Mouse (Mus musculus) erythroblast, embryonic 14.5 days (primary cell): ENCODE results near the gene Ddit4l. TPM values are rescaled to one million over a fixed set of nuclear protein-coding genes. Genes with fewer than 3 reads are reported as not detected.
"Not testable (repeated sequence)": the region's sequence is repeated elsewhere in the genome, so short reads cannot be mapped to it uniquely, and the experiment has no call there.

Experiments
- H3K27me3 ChIP-seq: 2 replicates; pipeline ENCODE4 v1.6.1; 2012; ENCODE audit warnings: inconsistent platforms; ENCODE audit not compliant: control insufficient read depth
- H3K36me3 ChIP-seq: 2 replicates; pipeline ENCODE4 v1.6.1; 2012; ENCODE audit warnings: mild to moderate bottlenecking, inconsistent platforms; ENCODE audit not compliant: control insufficient read depth
- H3K4me1 ChIP-seq: 2 replicates; pipeline ENCODE4 v1.6.1; 2012; ENCODE audit warnings: inconsistent platforms; ENCODE audit not compliant: control insufficient read depth
- H3K4me3 ChIP-seq: replicated peaks from 2 replicates; pipeline ENCODE3; 2012; ENCODE audit warnings: moderate library complexity, mild to moderate bottlenecking, inconsistent platforms
- H3K9me3 ChIP-seq: 2 replicates; pipeline ENCODE4 v1.6.1; 2012; ENCODE audit warnings: low read length, inconsistent platforms, mixed read lengths; ENCODE audit not compliant: control insufficient read depth
- GATA1 ChIP-seq: IDR thresholded peaks from 2 replicates; pipeline ENCODE4 v1.6.1; 2012; ENCODE audit warnings: low read length, inconsistent platforms, mixed read lengths
- TAL1 ChIP-seq: IDR thresholded peaks from 3 replicates; pipeline ENCODE4 v1.6.1; 2012; ENCODE audit warnings: low read length, inconsistent platforms, mixed read lengths
- polyA plus RNA-seq: library from polyadenylated mRNA; stranded (reverse); fragments of >175 nt; gene quantifications from 2 replicates; pipeline ENCODE4 v1.2.3, GENCODE M21; 2012

The Ddit4l gene
- not detected in 2 replicates for polyA plus RNA-seq

DNA sequence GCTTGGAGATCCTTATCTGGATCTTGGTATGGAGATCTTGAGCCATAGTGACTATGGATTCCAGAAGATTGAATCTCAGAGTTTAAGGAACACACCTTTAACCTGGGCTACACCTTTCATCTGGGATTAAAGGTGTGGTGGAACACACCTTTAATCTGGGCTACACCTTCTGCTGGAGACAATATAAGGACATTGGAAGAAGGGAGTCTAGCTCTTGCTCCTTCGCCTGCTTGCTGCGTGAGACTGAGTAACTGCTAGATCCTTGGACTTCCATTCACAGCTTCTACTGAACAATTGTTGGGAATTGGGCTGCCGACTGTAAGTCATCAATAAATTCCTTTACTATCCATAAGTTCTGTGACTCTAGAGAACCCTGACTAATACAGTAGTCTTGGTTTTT lies at the start of gene Ddit4l:
Gene Ddit4l, plus strand, starts transcription at position 301 of the 400 bp plus-strand sequence.
- H3K9me3 ChIP-seq, H3K4me3 ChIP-seq, H3K4me1 ChIP-seq, H3K36me3 ChIP-seq: not testable (repeated sequence)
- peaks cover 18% of the 10 kb centered on the region for H3K27me3 ChIP-seq

DNA sequence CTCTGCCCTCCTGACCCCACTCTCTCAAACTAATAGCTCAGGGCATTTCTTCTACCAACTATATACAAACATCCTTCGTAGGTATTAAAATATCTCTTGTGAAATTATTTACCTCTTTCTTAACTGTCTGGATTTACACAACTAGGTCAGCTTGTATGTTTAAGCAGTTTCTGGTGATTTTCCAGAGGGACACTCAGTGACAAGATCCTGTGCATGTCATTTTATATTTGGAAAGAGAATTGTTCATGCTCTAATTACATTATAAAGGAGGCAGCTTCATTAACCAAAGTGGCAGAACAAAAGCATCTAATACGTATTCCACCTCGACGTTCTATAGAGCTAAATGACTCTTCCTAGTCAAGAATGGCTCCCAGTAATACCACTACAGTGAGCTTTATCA lies 45.3 kb upstream of the Ddit4l start:
- Histone ChIP-seq H3K36me3 (no peaks in the 10 kb centered on the region), H3K9me3 (no peaks in the 10 kb centered on the region), H3K4me1 (no peaks in the 10 kb centered on the region), H3K27me3 (no peaks in the 10 kb centered on the region), H3K4me3 (no peak overlapping the region)
- TF ChIP-seq TAL1 (no peak), GATA1 (no peak)

DNA sequence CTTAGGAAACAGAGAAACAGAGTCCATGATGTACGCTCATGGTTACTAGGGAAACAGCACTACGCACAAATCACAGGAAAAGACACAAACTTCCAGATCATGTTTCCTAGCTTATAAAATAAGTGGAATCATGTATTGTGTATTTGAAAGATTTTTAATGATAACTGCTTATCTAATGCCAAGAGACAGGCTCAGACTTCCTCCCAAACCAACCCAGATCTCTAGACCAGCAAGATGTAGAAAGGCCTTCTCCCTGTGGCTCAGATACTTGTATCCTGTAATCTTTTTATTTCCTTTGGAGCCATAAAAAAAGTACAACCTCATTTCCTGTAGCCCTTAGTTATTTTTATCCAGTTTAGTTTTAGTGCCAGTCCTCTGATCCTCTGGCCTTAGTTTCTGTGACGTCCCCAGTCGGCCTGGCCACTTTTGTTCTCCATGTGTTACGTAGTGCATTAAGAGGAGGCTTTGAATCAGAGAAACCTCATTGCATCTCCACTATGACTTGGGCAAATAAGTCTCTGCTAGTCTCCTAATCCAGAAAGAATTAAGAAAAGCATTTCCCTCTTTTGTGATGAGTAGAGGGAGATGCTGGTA lies 34.9 kb upstream of the Ddit4l start:
- Histone ChIP-seq H3K4me3 (no peak overlapping the region), H3K4me1 (no peaks in the 10 kb centered on the region), H3K27me3 (no peaks in the 10 kb centered on the region), H3K9me3 (peaks cover 5% of the 10 kb centered on the region), H3K36me3 (no peaks in the 10 kb centered on the region)
- TF ChIP-seq TAL1 (no peak), GATA1 (no peak)

DNA sequence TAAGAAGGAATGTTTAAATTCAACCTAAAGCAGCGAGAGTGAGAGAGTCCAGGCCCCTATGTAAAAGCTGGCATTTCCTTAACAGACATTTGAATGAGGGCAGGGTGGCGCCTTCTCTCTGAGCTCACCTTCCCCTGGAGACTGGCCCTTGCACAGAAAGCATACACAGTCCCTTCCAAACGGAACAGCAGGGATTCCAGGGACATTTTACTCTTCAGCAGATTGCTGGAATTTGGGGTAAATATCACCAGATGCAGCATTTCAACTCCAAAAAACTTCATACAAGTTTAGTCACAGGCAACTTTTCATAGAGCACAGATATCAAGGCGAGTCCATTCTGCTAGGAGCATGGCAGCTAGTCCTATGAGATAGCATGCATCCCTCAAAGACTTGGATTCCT lies 31.6 kb upstream of the Ddit4l start:
- Histone ChIP-seq H3K4me1 (no peaks in the 10 kb centered on the region), H3K36me3 (no peaks in the 10 kb centered on the region), H3K27me3 (no peaks in the 10 kb centered on the region), H3K9me3 (no peaks in the 10 kb centered on the region), H3K4me3 (no peak overlapping the region)
- no peak for TF ChIP-seq TAL1
- no peak for TF ChIP-seq GATA1

DNA sequence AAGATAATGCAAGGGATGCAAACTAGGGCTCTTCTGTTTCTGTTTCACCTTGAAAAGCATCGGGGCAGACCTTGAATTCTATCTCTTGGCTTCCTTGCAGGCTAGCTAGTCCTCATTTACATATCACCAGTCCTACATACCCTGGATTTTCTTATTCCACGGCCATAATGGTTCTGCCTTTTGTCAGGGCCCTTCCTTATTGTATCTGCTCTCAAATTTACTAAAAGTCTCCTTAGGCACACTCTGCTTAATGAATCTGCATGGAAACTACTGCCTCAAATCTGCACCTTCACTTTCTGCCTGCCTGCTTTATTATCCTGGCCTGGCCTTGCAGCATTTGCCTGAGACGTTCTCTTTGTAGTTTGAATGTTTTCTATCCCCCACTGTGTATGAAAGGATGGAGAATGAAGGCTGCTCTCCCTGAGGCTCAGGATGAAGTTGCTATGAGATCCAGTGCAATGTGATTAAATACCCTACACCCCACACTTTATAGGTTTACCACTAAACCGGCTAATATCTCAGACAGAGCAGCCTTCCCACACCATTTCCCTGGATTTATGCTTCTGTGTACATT lies 27.0 kb upstream of the Ddit4l start:
- TF ChIP-seq GATA1, result no peak
- TF ChIP-seq TAL1, result no peak
- no peak overlapping the region for H3K4me3 ChIP-seq
- H3K4me1 ChIP-seq, result no peaks in the 10 kb centered on the region
- H3K27me3 ChIP-seq, result no peaks in the 10 kb centered on the region
- H3K9me3 ChIP-seq, result no peaks in the 10 kb centered on the region
- no peaks in the 10 kb centered on the region for H3K36me3 ChIP-seq

DNA sequence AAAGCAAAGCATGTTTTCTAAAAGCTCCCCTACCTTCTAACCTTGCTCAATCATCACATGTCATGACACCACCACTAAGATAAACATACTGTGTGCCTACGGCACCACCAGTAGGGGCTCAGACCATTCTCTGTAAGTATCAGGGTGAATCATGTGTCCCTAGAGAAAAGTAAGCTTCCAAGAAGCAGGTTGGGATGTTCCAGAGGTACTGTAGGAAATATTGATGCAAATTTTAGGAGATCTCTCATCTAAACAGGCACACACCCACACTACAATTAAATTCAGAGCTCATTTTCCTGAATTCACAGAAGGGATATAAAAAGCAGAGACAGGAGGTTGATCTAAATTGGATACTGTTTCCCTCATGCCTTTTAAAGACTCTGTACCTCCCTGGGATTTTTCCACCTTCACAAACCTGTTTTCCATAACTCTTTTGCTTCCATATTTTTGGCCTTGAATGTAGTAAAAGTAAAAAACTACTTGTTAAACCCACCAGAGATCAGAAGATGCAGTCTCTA lies 12.4 kb upstream of the Ddit4l start:
- no peak for TF ChIP-seq GATA1
- no peak for TF ChIP-seq TAL1
- Histone ChIP-seq H3K4me3 (no peak overlapping the region), H3K4me1 (no peaks in the 10 kb centered on the region), H3K27me3 (no peaks in the 10 kb centered on the region), H3K36me3 (no peaks in the 10 kb centered on the region), H3K9me3 (no peaks in the 10 kb centered on the region)

DNA sequence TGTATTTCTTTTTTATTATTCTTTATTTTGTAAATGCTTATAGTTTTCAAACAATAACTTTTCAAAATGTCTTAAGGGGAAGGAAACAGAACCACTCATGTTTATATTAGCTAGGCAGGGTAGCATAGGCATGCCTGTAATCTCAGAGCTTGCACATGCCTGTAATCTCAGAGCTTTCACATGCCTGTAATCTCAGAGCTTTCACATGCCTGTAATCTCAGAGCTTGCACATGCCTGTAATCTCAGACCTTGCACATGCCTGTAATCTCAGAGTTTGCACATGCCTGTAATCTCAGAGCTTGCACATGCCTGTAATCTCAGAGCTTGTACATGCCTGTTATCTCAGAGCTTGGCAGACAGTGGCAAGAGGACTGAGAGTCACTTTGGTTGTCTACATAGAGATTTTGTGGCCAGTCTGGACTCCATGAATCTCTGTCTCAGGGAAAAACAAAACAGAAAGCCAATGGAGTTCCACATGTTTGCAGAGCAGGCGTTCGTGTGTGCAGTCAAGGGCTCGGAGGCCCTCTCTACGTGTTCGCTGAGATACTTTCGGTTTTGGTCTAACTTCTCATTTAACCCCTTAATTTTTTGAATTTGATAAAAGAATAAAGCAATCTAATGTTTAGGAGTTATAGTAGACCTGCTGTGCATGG lies 10.8 kb upstream of the Ddit4l start:
- no peaks in the 10 kb centered on the region for H3K9me3 ChIP-seq
- TF ChIP-seq TAL1, result no peak
- TF ChIP-seq GATA1, result no peak
- H3K4me3 ChIP-seq, result no peak overlapping the region
- H3K4me1 ChIP-seq, result no peaks in the 10 kb centered on the region
- H3K27me3 ChIP-seq, result no peaks in the 10 kb centered on the region
- H3K36me3 ChIP-seq, result no peaks in the 10 kb centered on the region

DNA sequence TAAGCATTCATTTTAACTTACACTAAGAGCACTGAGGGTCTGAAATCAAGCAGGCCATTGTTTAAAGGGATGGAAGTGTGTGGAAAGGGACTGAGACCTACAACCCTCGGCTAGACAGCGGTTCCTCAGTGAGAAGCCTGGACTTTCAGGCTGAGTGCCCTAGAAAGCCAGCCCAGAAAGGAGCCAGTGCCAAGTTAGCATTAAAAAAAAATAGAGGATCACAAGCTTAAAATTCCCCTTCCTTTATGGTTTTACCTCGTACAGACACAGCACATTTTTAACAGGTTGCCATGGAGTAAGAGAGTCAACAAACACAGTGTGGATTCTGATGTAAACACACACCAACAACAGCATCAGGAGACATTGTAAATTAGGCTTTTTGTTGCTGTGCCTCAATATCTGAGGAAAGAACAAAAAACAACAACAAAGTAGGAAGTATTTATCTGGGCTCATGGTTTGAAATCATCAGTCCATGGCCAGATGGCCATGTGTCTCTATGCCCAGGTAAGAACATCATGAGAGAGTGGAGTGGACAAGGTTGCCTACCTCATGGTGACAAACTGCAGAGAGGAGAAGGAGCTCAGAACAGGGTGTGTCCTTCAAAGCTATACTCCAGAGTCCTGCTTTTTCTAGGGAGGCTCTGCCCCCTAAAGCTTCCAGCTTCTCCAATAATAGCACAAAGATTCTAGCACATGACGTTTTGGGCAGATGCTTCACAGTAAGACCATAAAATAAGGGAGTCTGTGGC lies 10.1 kb upstream of the Ddit4l start:
- no peaks in the 10 kb centered on the region for H3K36me3 ChIP-seq
- TF ChIP-seq GATA1 (no peak), TAL1 (no peak)
- H3K4me3 ChIP-seq, result no peak overlapping the region
- H3K27me3 ChIP-seq, result no peaks in the 10 kb centered on the region
- no peaks in the 10 kb centered on the region for H3K4me1 ChIP-seq
- no peaks in the 10 kb centered on the region for H3K9me3 ChIP-seq

DNA sequence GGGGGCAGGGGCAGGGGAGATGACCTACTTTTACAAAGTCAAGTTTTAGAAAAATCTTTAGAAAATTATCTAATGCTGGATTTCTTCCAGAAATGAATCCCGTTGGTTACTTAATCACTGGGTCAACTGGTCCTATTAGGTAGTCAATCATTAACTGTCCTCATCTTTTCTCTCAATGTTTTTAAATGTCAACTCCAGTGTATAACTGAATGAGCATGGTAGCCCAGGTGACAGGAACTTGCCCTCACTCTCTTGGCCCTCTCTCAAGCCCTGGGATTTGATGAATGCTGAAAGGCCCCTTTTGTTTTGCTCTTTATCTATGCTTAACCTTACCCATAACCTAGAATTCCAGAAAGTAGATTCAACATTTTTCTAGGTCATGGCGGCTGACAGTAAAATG lies 9.4 kb upstream of the Ddit4l start:
- Histone ChIP-seq H3K4me3 (no peak overlapping the region), H3K36me3 (no peaks in the 10 kb centered on the region), H3K9me3 (no peaks in the 10 kb centered on the region), H3K27me3 (no peaks in the 10 kb centered on the region), H3K4me1 (no peaks in the 10 kb centered on the region)
- no peak for TF ChIP-seq GATA1
- no peak for TF ChIP-seq TAL1

DNA sequence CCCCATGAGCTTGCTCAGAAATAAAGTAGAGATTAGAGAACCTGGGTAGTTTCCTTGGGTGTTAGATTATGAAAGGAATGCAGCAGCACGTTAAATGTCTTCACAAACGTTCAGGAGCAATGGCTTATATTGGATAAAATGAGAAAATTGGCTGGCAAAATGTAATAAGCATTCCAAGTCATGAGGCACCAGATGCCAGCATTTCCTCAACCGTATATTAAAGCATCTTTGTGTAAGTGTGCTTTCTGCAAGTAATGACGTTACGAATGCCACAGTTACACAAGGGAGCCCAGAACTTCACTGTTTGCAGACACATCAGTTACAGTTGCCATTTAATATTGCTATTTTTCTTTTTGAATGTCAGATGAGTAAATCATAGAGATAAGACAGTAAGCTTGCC lies 872 bp upstream of the Ddit4l start:
- Histone ChIP-seq H3K4me3 (no peak overlapping the region), H3K27me3 (peaks cover 18% of the 10 kb centered on the region), H3K36me3 (no peaks in the 10 kb centered on the region), H3K9me3 (no peaks in the 10 kb centered on the region), H3K4me1 (no peaks in the 10 kb centered on the region)
- TF ChIP-seq TAL1 (no peak), GATA1 (no peak)
